23 mouse cellular contexts compared by ENCODE assay signal in the genomic region with DNA sequence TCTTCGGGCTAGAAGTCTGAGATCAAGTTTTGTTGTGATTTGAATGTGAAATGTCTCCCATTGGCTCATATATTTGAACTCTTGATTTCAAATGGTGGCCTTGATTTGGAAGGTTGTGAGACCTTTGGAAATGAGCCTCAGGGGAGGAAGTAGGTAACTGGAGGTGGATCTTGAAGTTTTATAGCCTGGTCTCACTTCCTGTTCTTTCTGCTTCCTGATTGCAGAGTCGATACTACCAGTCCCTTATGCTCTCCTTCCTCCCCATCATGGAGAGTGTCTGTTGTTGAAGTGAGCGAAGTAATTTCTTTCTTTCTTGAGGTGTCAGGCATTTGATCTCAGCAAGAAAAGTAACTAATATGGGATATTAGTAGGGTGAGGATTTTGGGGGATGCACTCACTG.
DNase-seq lines count a peak whose midpoint lies in the region; ATAC-seq and TF ChIP-seq lines count a peak whose summit lies in the region.
"Had no signal": no experiment of that assay in that cellular context is flagged by ENCODE, and none has a peak within 500 bp of the region (broad histone marks: within the 10 kb centered on the region; RNA-seq: fewer than 3 reads in every experiment).

No protein-coding gene starts in this region.

- no peak overlapping the region for H3K4me3 ChIP-seq in MEL (ENCODE audit: control insufficient read depth in 1 of 2, insufficient read depth in 1 of 2, low read depth in 2 of 2, low read length in 2 of 2)
- H3K4me3 ChIP-seq: embryonic facial prominence, embryonic 10.5 days; embryonic facial prominence, embryonic 12.5 days; forebrain, embryonic 13.5 days had no signal

- peak; percentile 97 for ATAC-seq in granulocyte monocyte progenitor cell, adult 5-6 weeks (replicated peaks; ENCODE audit: poor library complexity, severe bottlenecking)
- ATAC-seq in megakaryocyte progenitor cell, adult 5-6 weeks (replicated peaks; ENCODE audit: poor library complexity), result peak; percentile 69
- ATAC-seq: activated CD4-positive, CD25-positive, alpha-beta regulatory T cell, adult 4 months; CD4-positive, CD25-positive, alpha-beta regulatory T cell, adult 4 months; forebrain, embryonic 13.5 days; forebrain, embryonic 16.5 days; Patski had no signal

- no peaks in the 10 kb centered on the region for H3K9me3 ChIP-seq in MEL (replicated peaks; ENCODE audit: insufficient read depth, low read length)
- H3K9me3 ChIP-seq: embryonic facial prominence, embryonic 10.5 days; embryonic facial prominence, embryonic 12.5 days; forebrain, embryonic 13.5 days had no signal

- TF ChIP-seq RAD21 in MEL (IDR thresholded peaks at IDR 0.05; ENCODE audit: low read depth, low read length), result no peak

- H3K27me3 ChIP-seq in MEL (ENCODE audit: control insufficient read depth in 1 of 2, insufficient read depth in 2 of 2, low read length in 2 of 2), result no peaks in the 10 kb centered on the region
- H3K27me3 ChIP-seq: embryonic facial prominence, embryonic 12.5 days; forebrain, embryonic 13.5 days; Patski had no signal

- no peak overlapping the region for H3K27ac ChIP-seq in MEL (ENCODE audit: control insufficient read depth, low read depth, low read length)
- H3K27ac ChIP-seq: embryonic facial prominence, embryonic 10.5 days; embryonic facial prominence, embryonic 12.5 days; forebrain, embryonic 13.5 days had no signal

- no peaks in the 10 kb centered on the region for H3K79me2 ChIP-seq in MEL (ENCODE audit: control insufficient read depth, insufficient read depth, low read length, poor library complexity)

- TF ChIP-seq EP300 in MEL (IDR thresholded peaks at IDR 0.05; ENCODE audit: low read depth in 1 of 2, low read length in 2 of 2), result no peak

- H3K4me1 ChIP-seq in MEL (ENCODE audit: control insufficient read depth in 1 of 2, insufficient read depth in 2 of 2, low read length in 2 of 2), result no peaks in the 10 kb centered on the region
- H3K4me1 ChIP-seq: embryonic facial prominence, embryonic 10.5 days; embryonic facial prominence, embryonic 12.5 days had no signal

- DNase-seq in A20 (ENCODE audit: low read depth, low spot score) (peak; percentile 30), MEL (ENCODE audit: low read depth, low spot score) (peak; percentile 5)
- DNase-seq in B cell, adult 2 months, result no peak
- DNase-seq in right cerebral cortex, adult 18-20 months, result no peak
- no peak for DNase-seq in heart, postnatal 4 days
- DNase-seq in gastrocnemius, postnatal 25 days, result no peak
- DNase-seq: adrenal gland, adult 8-10 months; adrenal gland, postnatal 14 days; adrenal gland, postnatal 36 days; cerebellum, adult 11-12 months; cerebellum, adult 8-10 months; cerebellum, adult 9-11 months; cerebellum, postnatal 14 days; cerebellum, postnatal 36 days had no signal

- no peak for TF ChIP-seq POLR2A in MEL (IDR thresholded peaks at IDR 0.05; ENCODE audit: control insufficient read depth in 1 of 2, insufficient read depth in 1 of 2, low read depth in 1 of 2, low read length in 2 of 2, poor library complexity in 1 of 2)

- H3K9ac ChIP-seq in MEL (ENCODE audit: control insufficient read depth, low read depth, low read length, poor library complexity, severe bottlenecking), result no peak overlapping the region
- H3K9ac ChIP-seq: embryonic facial prominence, embryonic 12.5 days; forebrain, embryonic 13.5 days had no signal

- H3K36me3 ChIP-seq in MEL (ENCODE audit: control insufficient read depth in 1 of 2, insufficient read depth in 2 of 2, low read length in 2 of 2), result no peaks in the 10 kb centered on the region
- H3K36me3 ChIP-seq: embryonic facial prominence, embryonic 10.5 days; embryonic facial prominence, embryonic 12.5 days had no signal

- no peak for TF ChIP-seq CTCF in MEL (IDR thresholded peaks at IDR 0.05 in 2 of 3, conservative IDR thresholded peaks at IDR 0.05 in 1 of 3; ENCODE audit: control insufficient read depth in 1 of 3, insufficient read depth in 1 of 3, low read depth in 2 of 3, low read length in 3 of 3, poor library complexity in 1 of 3, severe bottlenecking in 1 of 3)

TF ChIP-seq in MEL, 35 proteins besides CTCF, POLR2A, EP300 and RAD21:
- TF ChIP-seq ELF1 (IDR thresholded peaks at IDR 0.05; ENCODE audit: low read depth, low read length), result no peak
- TF ChIP-seq NRF1 (IDR thresholded peaks at IDR 0.05; ENCODE audit: insufficient read depth, low read depth, low read length, poor library complexity, severe bottlenecking), result no peak
- no peak for TF ChIP-seq ZKSCAN1 (IDR thresholded peaks at IDR 0.05; ENCODE audit: low read depth, low read length)
- TF ChIP-seq E2F4 (IDR thresholded peaks at IDR 0.05; ENCODE audit: borderline replicate concordance, low read depth, low read length), result no peak
- no peak for TF ChIP-seq CHD1 (IDR thresholded peaks at IDR 0.05; ENCODE audit: low read depth, low read length)
- no peak for TF ChIP-seq TBP (IDR thresholded peaks at IDR 0.05; ENCODE audit: low read depth, low read length)
- no peak for TF ChIP-seq MAZ (IDR thresholded peaks at IDR 0.05; ENCODE audit: low read depth, low read length)

Comparison
In these comparisons a context has a peak if more than half of its experiments do, and no peak if none do; other contexts are left out.
1. DNase-seq: peak in A20 (single experiment) and MEL (single experiment); none in B cell, adult 2 months (0 of 2), right cerebral cortex, adult 18-20 months (single experiment), heart, postnatal 4 days (single experiment) and gastrocnemius, postnatal 25 days (single experiment).